Mouse (Mus musculus) lung, postnatal 0 days (tissue): Measurements from ENCODE around the gene Nampt. TPM values are rescaled to one million over a fixed set of nuclear protein-coding genes. Genes with fewer than 3 reads are reported as not detected.

Experiments used
- ATAC-seq: fragments of 200-750 bp; cut with Nextera tagmentation; 2 replicates; pipeline ENCODE4 v1.8.0; 2017; ENCODE audit warnings: moderate library complexity
- DNase-seq: peaks from one replicate; pipeline ENCODE4 v3.0.0-alpha.2; 2016; ENCODE audit warnings: low spot score
- H3K27ac ChIP-seq: fragments of 300-500 bp; sonication (generic); 2 replicates; pipeline ENCODE4 v1.5.1; 2014; ENCODE audit warnings: antibody characterized with exemption, mild to moderate bottlenecking, low read length, mixed read lengths
- H3K27me3 ChIP-seq: fragments of 300-500 bp; sonication (generic); replicated peaks from 2 replicates; pipeline ENCODE4 v1.6.1; 2014; ENCODE audit warnings: low read length, mixed read lengths; ENCODE audit not compliant: insufficient read depth
- H3K36me3 ChIP-seq: fragments of 300-500 bp; sonication (generic); 2 replicates; pipeline ENCODE4 v1.6.1; 2014; ENCODE audit warnings: low read length, mixed read lengths; ENCODE audit not compliant: insufficient read depth
- H3K4me1 ChIP-seq: fragments of 300-500 bp; sonication (generic); 2 replicates; pipeline ENCODE4 v1.6.1; 2014; ENCODE audit warnings: antibody characterized with exemption, low read depth, low read length, mixed read lengths; ENCODE audit not compliant: insufficient read depth
- H3K4me2 ChIP-seq: fragments of 300-500 bp; sonication (generic); replicated peaks from 2 replicates; pipeline ENCODE4 v1.6.1; 2014; ENCODE audit warnings: low read depth, mild to moderate bottlenecking, low read length, moderate library complexity, mixed read lengths
- H3K4me3 ChIP-seq: fragments of 300-500 bp; sonication (generic); 2 replicates; pipeline ENCODE4 v1.5.1; 2014; ENCODE audit warnings: low read depth, low read length
- H3K9ac ChIP-seq: fragments of 300-500 bp; sonication (generic); replicated peaks from 2 replicates; pipeline ENCODE4 v1.6.1; 2014; ENCODE audit warnings: low read depth, mild to moderate bottlenecking
- H3K9me3 ChIP-seq: fragments of 300-500 bp; sonication (generic); 2 replicates; pipeline ENCODE4 v1.6.1; 2016; ENCODE audit warnings: low read length, mixed read lengths
- CTCF ChIP-seq: IDR thresholded peaks from 2 replicates; pipeline ENCODE4 v1.5.1; 2016; ENCODE audit warnings: antibody characterized with exemption, mild to moderate bottlenecking
- EP300 ChIP-seq: IDR thresholded peaks from 2 replicates; pipeline ENCODE4 v1.6.1; 2016; ENCODE audit warnings: antibody characterized with exemption, mild to moderate bottlenecking, control low read depth
- WGBS: fragments of 180-500 bp; shearing (Covaris S2); extraction: QIAGEN DNeasy Blood & Tissue Kit; methylation state at CpG from one replicate; pipeline ENCODE4 v1.1.7; 2014; 5-methylcytosine and 5-hydroxymethylcytosine counted together
- polyA plus RNA-seq: library from polyadenylated mRNA; unstranded; fragments of >200 nt; fragmentation: Nextera tagmentation; extraction: Ambion mirVana; gene quantifications from 2 replicates; pipeline ENCODE4 v1.2.1, GENCODE M21; 2015

Nampt gene
- polyA plus RNA-seq, 1 experiment from 2014 or later: 18.7 TPM

GRCm38 (mm10) chr12:32877964-32878571 is 58.7 kb downstream of the Nampt start:
- Histone ChIP-seq H3K27ac (no peak overlapping the region), H3K9ac (no peak overlapping the region), H3K4me1 (no peaks in the 10 kb centered on the region), H3K9me3 (no peaks in the 10 kb centered on the region), H3K27me3 (no peaks in the 10 kb centered on the region), H3K4me2 (no peak overlapping the region), H3K4me3 (no peak overlapping the region), H3K36me3 (no peaks in the 10 kb centered on the region)
- 79% methylated on average over 11 of the region's 11 CpGs for WGBS
- DNase-seq (no peak), ATAC-seq (no peak)
- TF ChIP-seq CTCF (no peak), EP300 (no peak)

- no peak overlapping the region for H3K9ac ChIP-seq
- WGBS: 78% methylated on average over 3 of the region's 3 CpGs
- TF ChIP-seq CTCF (no peak), EP300 (no peak)
Observed at GRCm38 (mm10) chr12:32879371-32879770, 60.0 kb downstream of the Nampt start.

GRCm38 (mm10) chr12:32884356-32884755 is 65.0 kb downstream of the Nampt start:
- ATAC-seq (peak; percentile 74), DNase-seq (peak; percentile 41)
- no peak overlapping the region for H3K4me2 ChIP-seq
- H3K4me3 ChIP-seq: no peak overlapping the region
- H3K36me3 ChIP-seq: no peaks in the 10 kb centered on the region
- WGBS: 61% methylated on average over 9 of the region's 9 CpGs
- H3K4me1 ChIP-seq: no peaks in the 10 kb centered on the region
- H3K27ac ChIP-seq: no peak overlapping the region
- no peaks in the 10 kb centered on the region for H3K9me3 ChIP-seq
- no peak overlapping the region for H3K9ac ChIP-seq
- no peaks in the 10 kb centered on the region for H3K27me3 ChIP-seq
- no peak for TF ChIP-seq EP300
- no peak for TF ChIP-seq CTCF

More at GRCm38 (mm10) chr12:32879371-32879770, 60.0 kb downstream of the Nampt start:
- no peak for ATAC-seq
- Histone ChIP-seq H3K27me3 (no peaks in the 10 kb centered on the region), H3K4me1 (no peaks in the 10 kb centered on the region), H3K36me3 (no peaks in the 10 kb centered on the region), H3K4me3 (no peak overlapping the region), H3K4me2 (no peak overlapping the region), H3K9me3 (no peaks in the 10 kb centered on the region), H3K27ac (no peak overlapping the region)
- no peak for DNase-seq

- Histone ChIP-seq H3K4me1 (no peaks in the 10 kb centered on the region), H3K9me3 (no peaks in the 10 kb centered on the region), H3K27ac (no peak overlapping the region), H3K4me3 (no peak overlapping the region), H3K4me2 (no peak overlapping the region), H3K27me3 (no peaks in the 10 kb centered on the region), H3K9ac (no peak overlapping the region), H3K36me3 (no peaks in the 10 kb centered on the region)
- DNase-seq (no peak), ATAC-seq (0 out of 2 replicates have a peak, but pooled peaks have one; percentile 12)
- TF ChIP-seq EP300 (no peak), CTCF (no peak)
- 28% methylated on average over 2 of the region's 2 CpGs for WGBS
Observed at GRCm38 (mm10) chr12:32885041-32885440, 65.7 kb downstream of the Nampt start.

- ATAC-seq (no peak), DNase-seq (no peak)
- Histone ChIP-seq H3K4me1 (peaks cover 6% of the 10 kb centered on the region), H3K4me3 (no peak overlapping the region), H3K9ac (no peak overlapping the region), H3K27ac (no peak overlapping the region), H3K27me3 (no peaks in the 10 kb centered on the region), H3K36me3 (no peaks in the 10 kb centered on the region), H3K4me2 (no peak overlapping the region), H3K9me3 (no peaks in the 10 kb centered on the region)
- TF ChIP-seq CTCF (no peak), EP300 (no peak)
- 72% methylated on average over 2 of the region's 2 CpGs for WGBS
Observed at GRCm38 (mm10) chr12:32886353-32886752, 67.0 kb downstream of the Nampt start.

- Histone ChIP-seq H3K9me3 (no peaks in the 10 kb centered on the region), H3K27me3 (no peaks in the 10 kb centered on the region), H3K4me1 (peaks cover 6% of the 10 kb centered on the region), H3K4me2 (no peak overlapping the region), H3K36me3 (no peaks in the 10 kb centered on the region), H3K9ac (no peak overlapping the region), H3K4me3 (no peak overlapping the region), H3K27ac (no peak overlapping the region)
- DNase-seq: no peak
- 95% methylated on average over 3 of the region's 3 CpGs for WGBS
- TF ChIP-seq CTCF: no peak
- no peak for TF ChIP-seq EP300
- ATAC-seq: no peak
Observed at GRCm38 (mm10) chr12:32888226-32888625, 68.9 kb downstream of the Nampt start.

- no peaks in the 10 kb centered on the region for H3K36me3 ChIP-seq
- peaks cover 6% of the 10 kb centered on the region for H3K4me1 ChIP-seq
- no peaks in the 10 kb centered on the region for H3K9me3 ChIP-seq
- TF ChIP-seq EP300: no peak
- TF ChIP-seq CTCF: no peak
- H3K27ac ChIP-seq: 0 out of 2 replicates have a peak overlapping the region, but pooled peaks have one; percentile 11
- no peaks in the 10 kb centered on the region for H3K27me3 ChIP-seq
- WGBS: 56% methylated on average over 5 of the region's 5 CpGs
- ATAC-seq (peak; percentile 38), DNase-seq (no peak)
- H3K4me2 ChIP-seq: no peak overlapping the region
- H3K4me3 ChIP-seq: no peak overlapping the region
- no peak overlapping the region for H3K9ac ChIP-seq
Observed at GRCm38 (mm10) chr12:32889846-32890245, 70.5 kb downstream of the Nampt start.
